In genomic region chr10:11745587-11745986, GRCm38 (mm10) we compare ENCODE assay signal across 22 mouse cellular contexts.
"Had no signal": no experiment of that assay in that cellular context is flagged by ENCODE, and none has a peak within 500 bp of the region (broad histone marks: within the 10 kb centered on the region; RNA-seq: fewer than 3 reads in every experiment).

No protein-coding gene starts in this region.

- H3K4me2 ChIP-seq: limb, embryonic 13.5 days; liver, embryonic 12.5 days; liver, embryonic 15.5 days; lung, embryonic 15.5 days; midbrain, embryonic 11.5 days; neural tube, embryonic 13.5 days; stomach, embryonic 15.5 days had no signal

- H3K27ac ChIP-seq: limb, embryonic 10.5 days; limb, embryonic 13.5 days; liver, embryonic 12.5 days; liver, embryonic 15.5 days; lung, embryonic 15.5 days; neural tube, embryonic 13.5 days; stomach, embryonic 15.5 days had no signal

- ATAC-seq: liver, embryonic 12.5 days had no signal

- H3K9ac ChIP-seq: limb, embryonic 13.5 days; liver, embryonic 12.5 days; liver, embryonic 15.5 days; lung, embryonic 15.5 days; neural tube, embryonic 13.5 days; stomach, embryonic 15.5 days had no signal

- DNase-seq: kidney, adult 18-20 months; kidney, adult 9 months; kidney, postnatal 14 days; kidney, postnatal 4 days; liver; lung, adult 18-20 months; lung, postnatal 10 days; lung, postnatal 36 days; retina, postnatal 1 day; right cerebral cortex, postnatal 25 days; spleen, adult 18-20 months; thymus, postnatal 25 days had no signal

- H3K36me3 ChIP-seq: limb, embryonic 10.5 days; limb, embryonic 13.5 days; liver, embryonic 12.5 days; liver, embryonic 15.5 days; lung, embryonic 15.5 days; neural tube, embryonic 13.5 days; stomach, embryonic 15.5 days had no signal

- H3K4me3 ChIP-seq: limb, embryonic 10.5 days; limb, embryonic 13.5 days; liver, embryonic 12.5 days; liver, embryonic 15.5 days; lung, embryonic 15.5 days; megakaryocyte, embryonic 14.5 days; myocyte; neural tube, embryonic 13.5 days; stomach, embryonic 15.5 days had no signal

- H3K4me1 ChIP-seq: limb, embryonic 10.5 days; limb, embryonic 13.5 days; liver, embryonic 12.5 days; liver, embryonic 15.5 days; lung, embryonic 15.5 days; megakaryocyte, embryonic 14.5 days; neural tube, embryonic 13.5 days; stomach, embryonic 15.5 days had no signal

- H3K9me3 ChIP-seq: limb, embryonic 10.5 days; limb, embryonic 13.5 days; liver, embryonic 12.5 days; liver, embryonic 15.5 days; lung, embryonic 15.5 days; megakaryocyte, embryonic 14.5 days; neural tube, embryonic 13.5 days; stomach, embryonic 15.5 days had no signal

- H3K27me3 ChIP-seq: limb, embryonic 13.5 days; liver, embryonic 12.5 days; liver, embryonic 15.5 days; lung, embryonic 15.5 days; megakaryocyte, embryonic 14.5 days; neural tube, embryonic 13.5 days; stomach, embryonic 15.5 days had no signal
